Mouse (Mus musculus) liver, adult 2 months (tissue): ENCODE data around the gene Rabgap1.

Experiments used
- CTCF ChIP-seq: fragments of 200-500 bp; IDR thresholded peaks from 2 replicates; pipeline ENCODE4 v1.5.1; 2011; ENCODE audit warnings: low read depth, low read length, control low read depth
- POLR2A ChIP-seq: fragments of 200-500 bp; IDR thresholded peaks from 2 replicates; pipeline ENCODE4 v1.6.1; 2011; ENCODE audit warnings: low read length, control low read depth; ENCODE audit not compliant: insufficient read depth; ENCODE audit errors: extremely low read depth

DNA sequence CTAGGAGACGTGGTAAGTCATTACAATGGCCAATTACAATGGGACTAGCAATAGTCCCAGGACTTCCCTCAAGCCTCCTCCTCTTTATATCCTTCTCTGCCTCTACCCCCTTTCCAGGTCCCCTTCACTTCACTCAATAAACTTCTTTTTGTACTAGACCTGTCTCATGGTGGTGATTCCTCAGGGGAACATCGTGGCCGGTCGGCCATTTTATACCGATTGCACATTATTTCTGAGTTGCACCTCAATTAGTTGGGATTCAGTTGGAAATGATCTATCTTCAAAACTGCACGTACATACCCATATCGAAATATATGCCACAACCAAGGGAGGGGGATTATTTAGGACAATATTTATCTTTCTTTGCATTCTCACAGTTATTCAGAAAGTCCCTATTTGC is 11.5 kb upstream of the Rabgap1 start:
- TF ChIP-seq CTCF (no peak), POLR2A (no peak)
